Mouse (Mus musculus): ENCODE data around the gene Alg9. TPM values are rescaled to one million over a fixed set of nuclear protein-coding genes. Genes with fewer than 3 reads are reported as not detected.
"Not testable (repeated sequence)": the region's sequence is repeated elsewhere in the genome, so short reads cannot be mapped to it uniquely, and the experiment has no call there.

Gene Alg9
- total and polyA plus RNA-seq, 2 experiments, result 14.7 to 16.0 TPM

DNA sequence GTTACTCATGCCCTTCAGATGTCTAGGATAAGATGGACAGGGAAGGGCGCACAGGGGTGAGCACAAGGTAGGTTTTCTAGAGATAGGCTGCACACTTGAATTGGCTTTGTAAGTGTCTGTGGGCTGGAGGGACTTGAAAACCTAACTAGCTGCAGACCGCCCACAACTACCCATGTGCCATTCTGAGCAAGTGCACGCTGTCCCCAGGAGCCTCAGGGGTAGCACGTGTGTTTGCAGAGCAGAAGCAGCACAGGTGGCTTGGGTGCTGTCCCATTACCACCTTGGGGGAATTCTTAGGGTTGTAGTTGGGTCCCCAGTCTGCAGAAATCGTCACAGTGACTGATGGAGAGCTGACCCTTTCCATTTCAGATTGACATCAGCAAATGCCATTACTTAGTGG is 47.4 kb downstream of the Alg9 start:
- TF ChIP-seq CTCF (IDR thresholded peaks at IDR 0.05; ENCODE audit: low read depth, low read length) (no peak), POLR2A (IDR thresholded peaks at IDR 0.05; ENCODE audit: extremely low read depth, insufficient read depth, low read length) (no peak)
- Histone ChIP-seq H3K27me3 (ENCODE audit: control insufficient read depth, insufficient read depth, low read length) (no peaks in the 10 kb centered on the region), H3K4me1 (ENCODE audit: control insufficient read depth, insufficient read depth, low read length) (no peaks in the 10 kb centered on the region), H3K36me3 (ENCODE audit: control insufficient read depth, insufficient read depth, low read length) (peaks cover 4% of the 10 kb centered on the region), H3K27ac (replicated peaks; ENCODE audit: insufficient read depth, low read depth, low read length) (no peak overlapping the region), H3K79me2 (ENCODE audit: control insufficient read depth, insufficient read depth, low read length) (no peaks in the 10 kb centered on the region), H3K4me3 (ENCODE audit: insufficient read depth, low read depth, low read length) (no peak overlapping the region), H3K9ac (ENCODE audit: low read depth, low read length) (no peak overlapping the region)
- WGBS, result 97% methylated on average over 5 of the region's 5 CpGs
- no peak for DNase-seq (ENCODE audit: extremely low read depth, low read depth, low spot score)

DNA sequence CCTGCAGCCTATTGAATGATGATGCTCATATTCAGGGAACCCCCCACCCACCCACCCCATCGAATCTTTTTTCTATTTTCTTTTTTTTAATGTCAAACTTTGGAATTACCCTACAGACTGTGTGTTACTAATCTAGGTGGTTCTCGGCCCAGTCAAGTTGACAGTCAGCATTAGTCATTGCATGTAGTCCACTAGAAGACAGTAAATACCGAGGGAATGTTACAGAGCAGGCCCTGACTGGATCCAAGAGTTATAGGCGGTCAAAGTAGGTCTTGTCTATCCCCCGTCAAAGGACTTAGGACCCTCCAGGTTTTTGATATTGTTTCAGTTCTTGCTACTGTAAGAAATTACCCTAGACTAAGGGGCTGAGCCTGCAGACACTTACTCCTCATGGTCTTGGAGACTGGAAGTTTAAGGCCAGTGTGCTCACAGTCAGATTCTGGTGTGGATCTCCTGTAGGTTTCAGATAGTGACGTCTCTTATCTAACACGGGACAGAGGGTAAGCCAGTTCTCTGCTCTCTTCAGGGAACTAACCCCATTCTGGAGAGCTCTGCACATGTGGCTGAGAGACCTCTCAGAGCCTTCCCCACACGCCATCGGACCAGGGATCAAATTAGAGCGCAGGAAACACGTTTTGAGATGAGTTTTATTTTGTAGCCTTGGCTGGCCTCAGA is 49.1 kb downstream of the Alg9 start:
- H3K4me3 ChIP-seq (ENCODE audit: insufficient read depth, low read depth, low read length), result no peak overlapping the region
- TF ChIP-seq CTCF (IDR thresholded peaks at IDR 0.05; ENCODE audit: low read depth, low read length), result no peak
- no peak for TF ChIP-seq POLR2A (IDR thresholded peaks at IDR 0.05; ENCODE audit: extremely low read depth, insufficient read depth, low read length)
- H3K27me3 ChIP-seq (ENCODE audit: control insufficient read depth, insufficient read depth, low read length), result no peaks in the 10 kb centered on the region
- no peak overlapping the region for H3K27ac ChIP-seq (replicated peaks; ENCODE audit: insufficient read depth, low read depth, low read length)
- DNase-seq (ENCODE audit: extremely low read depth, low read depth, low spot score), result no peak
- no peaks in the 10 kb centered on the region for H3K79me2 ChIP-seq (ENCODE audit: control insufficient read depth, insufficient read depth, low read length)
- no peaks in the 10 kb centered on the region for H3K4me1 ChIP-seq (ENCODE audit: control insufficient read depth, insufficient read depth, low read length)
- no peak overlapping the region for H3K9ac ChIP-seq (ENCODE audit: low read depth, low read length)
- H3K36me3 ChIP-seq (ENCODE audit: control insufficient read depth, insufficient read depth, low read length), result peaks cover 4% of the 10 kb centered on the region
- WGBS, result 87% methylated on average over 11 of the region's 11 CpGs

DNA sequence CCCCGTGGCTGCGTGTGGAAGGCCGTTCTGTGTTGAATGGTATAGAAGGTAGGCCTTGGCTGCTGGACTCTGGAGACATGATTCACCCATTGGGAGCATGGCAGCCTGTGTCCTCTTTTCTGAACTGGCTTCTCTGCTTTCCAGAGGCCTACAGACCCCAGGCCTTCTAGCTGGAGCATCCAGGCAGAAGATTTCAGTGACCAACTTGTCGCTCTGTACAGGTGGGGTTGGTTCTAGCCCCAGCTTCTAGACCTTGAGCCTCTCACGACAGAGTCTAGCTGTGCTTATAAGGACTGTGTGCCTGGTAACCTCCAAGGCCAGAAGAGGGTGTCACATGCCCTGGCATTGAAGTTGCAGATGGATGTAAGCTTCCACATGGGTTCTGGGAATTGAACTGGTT is 56.7 kb downstream of the Alg9 start:
- no peak for DNase-seq (ENCODE audit: extremely low read depth, low read depth, low spot score)
- no peaks in the 10 kb centered on the region; the same call in 1 of the 2 replicates for H3K79me2 ChIP-seq (ENCODE audit: control insufficient read depth, insufficient read depth, low read length)
- H3K36me3 ChIP-seq (ENCODE audit: control insufficient read depth, insufficient read depth, low read length), result no peaks in the 10 kb centered on the region
- H3K4me3 ChIP-seq (ENCODE audit: insufficient read depth, low read depth, low read length), result no peak overlapping the region
- peaks cover 15% of the 10 kb centered on the region for H3K4me1 ChIP-seq (ENCODE audit: control insufficient read depth, insufficient read depth, low read length)
- TF ChIP-seq POLR2A (IDR thresholded peaks at IDR 0.05; ENCODE audit: extremely low read depth, insufficient read depth, low read length) (no peak), CTCF (IDR thresholded peaks at IDR 0.05; ENCODE audit: low read depth, low read length) (no peak)
- no peaks in the 10 kb centered on the region for H3K27me3 ChIP-seq (ENCODE audit: control insufficient read depth, insufficient read depth, low read length)
- WGBS, result 91% methylated on average over 5 of the region's 5 CpGs
- H3K9ac ChIP-seq (ENCODE audit: low read depth, low read length), result no peak overlapping the region
- no peak overlapping the region for H3K27ac ChIP-seq (replicated peaks; ENCODE audit: insufficient read depth, low read depth, low read length)

DNA sequence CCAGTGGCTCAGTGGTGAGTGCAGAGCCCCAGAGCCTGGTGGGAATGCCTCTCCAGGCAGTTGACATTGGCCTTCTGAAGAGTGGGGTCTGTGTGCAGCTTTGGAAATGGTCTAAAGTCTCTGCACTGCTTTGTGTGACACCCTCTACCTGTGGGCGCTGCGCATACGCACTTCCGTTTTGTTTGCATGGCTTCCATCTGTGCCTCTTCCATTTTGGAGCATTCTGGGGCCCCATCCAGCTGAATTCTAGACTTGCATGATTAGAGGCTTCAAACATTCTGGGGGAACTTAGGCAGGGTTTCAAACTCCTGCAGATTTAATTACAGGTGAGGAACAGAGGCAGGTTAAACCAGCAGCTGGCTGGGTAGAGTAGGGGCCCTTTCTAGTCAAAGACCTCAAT is 57.3 kb downstream of the Alg9 start:
- WGBS, result 98% methylated on average over 4 of the region's 4 CpGs
- DNase-seq (ENCODE audit: extremely low read depth, low read depth, low spot score), result no peak
- peaks cover 15% of the 10 kb centered on the region for H3K4me1 ChIP-seq (ENCODE audit: control insufficient read depth, insufficient read depth, low read length)
- H3K27me3 ChIP-seq (ENCODE audit: control insufficient read depth, insufficient read depth, low read length), result no peaks in the 10 kb centered on the region
- H3K9ac ChIP-seq (ENCODE audit: low read depth, low read length), result no peak overlapping the region
- H3K4me3 ChIP-seq (ENCODE audit: insufficient read depth, low read depth, low read length), result no peak overlapping the region
- H3K27ac ChIP-seq (replicated peaks; ENCODE audit: insufficient read depth, low read depth, low read length), result no peak overlapping the region
- H3K79me2 ChIP-seq (ENCODE audit: control insufficient read depth, insufficient read depth, low read length), result no peaks in the 10 kb centered on the region; the same call in 1 of the 2 replicates
- no peaks in the 10 kb centered on the region for H3K36me3 ChIP-seq (ENCODE audit: control insufficient read depth, insufficient read depth, low read length)
- TF ChIP-seq CTCF (IDR thresholded peaks at IDR 0.05; ENCODE audit: low read depth, low read length) (no peak), POLR2A (IDR thresholded peaks at IDR 0.05; ENCODE audit: extremely low read depth, insufficient read depth, low read length) (no peak)

DNA sequence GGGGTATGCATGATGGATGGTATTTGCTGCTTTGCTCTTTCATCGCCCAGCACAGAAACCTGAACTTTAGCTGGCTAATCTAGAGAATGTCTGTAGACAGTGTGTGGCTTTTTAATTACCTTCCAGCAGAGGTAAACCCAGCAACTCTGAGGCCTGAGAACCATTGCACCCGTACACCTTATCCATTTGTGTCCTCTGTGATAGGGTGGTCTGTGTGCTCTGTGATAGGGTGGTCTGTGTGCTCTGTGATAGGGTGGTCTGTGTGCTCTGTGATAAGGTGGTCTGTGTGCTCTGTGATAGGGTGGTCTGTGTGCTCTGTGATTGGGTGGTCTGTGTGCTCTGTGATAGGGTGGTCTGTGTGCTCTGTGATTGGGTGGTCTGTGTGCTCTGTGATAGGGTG is 57.8 kb downstream of the Alg9 start:
- H3K4me1 ChIP-seq (ENCODE audit: control insufficient read depth, insufficient read depth, low read length), result peaks cover 15% of the 10 kb centered on the region
- H3K4me3 ChIP-seq (ENCODE audit: insufficient read depth, low read depth, low read length); H3K27me3 ChIP-seq (ENCODE audit: control insufficient read depth, insufficient read depth, low read length); H3K79me2 ChIP-seq (ENCODE audit: control insufficient read depth, insufficient read depth, low read length); H3K27ac ChIP-seq (replicated peaks; ENCODE audit: insufficient read depth, low read depth, low read length); H3K9ac ChIP-seq (ENCODE audit: low read depth, low read length); H3K36me3 ChIP-seq (ENCODE audit: control insufficient read depth, insufficient read depth, low read length); DNase-seq (ENCODE audit: extremely low read depth, low read depth, low spot score): not testable (repeated sequence)
- WGBS, result 98% methylated on average over 2 of the region's 2 CpGs

DNA sequence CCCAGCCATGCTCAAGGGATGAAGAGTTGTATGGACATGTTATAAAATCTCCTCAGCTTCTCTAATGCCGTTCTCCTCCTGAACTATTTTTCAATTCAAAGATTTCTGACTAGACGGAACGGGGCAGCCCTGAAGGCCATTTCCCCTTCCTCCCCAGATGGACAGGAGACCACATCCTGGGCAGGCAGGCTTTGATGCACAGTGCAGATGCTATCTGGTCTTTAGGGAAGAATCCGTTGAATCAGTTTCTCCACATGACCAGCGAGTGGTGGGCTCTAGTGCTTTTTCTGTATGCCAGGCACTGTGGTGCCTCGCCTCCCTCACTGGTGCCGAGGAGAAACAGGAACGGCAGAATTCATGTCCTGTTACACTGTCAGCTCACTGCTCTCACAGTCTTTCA is 59.0 kb downstream of the Alg9 start:
- no peak for TF ChIP-seq CTCF (IDR thresholded peaks at IDR 0.05; ENCODE audit: low read depth, low read length)
- no peak for TF ChIP-seq POLR2A (IDR thresholded peaks at IDR 0.05; ENCODE audit: extremely low read depth, insufficient read depth, low read length)
- H3K79me2 ChIP-seq (ENCODE audit: control insufficient read depth, insufficient read depth, low read length), result no peaks in the 10 kb centered on the region; the same call in 1 of the 2 replicates
- H3K36me3 ChIP-seq (ENCODE audit: control insufficient read depth, insufficient read depth, low read length), result no peaks in the 10 kb centered on the region
- H3K4me3 ChIP-seq (ENCODE audit: insufficient read depth, low read depth, low read length), result no peak overlapping the region
- no peak for DNase-seq (ENCODE audit: extremely low read depth, low read depth, low spot score)
- WGBS, result 79% methylated on average over 8 of the region's 8 CpGs
- peaks cover 15% of the 10 kb centered on the region for H3K4me1 ChIP-seq (ENCODE audit: control insufficient read depth, insufficient read depth, low read length)
- H3K27me3 ChIP-seq (ENCODE audit: control insufficient read depth, insufficient read depth, low read length), result no peaks in the 10 kb centered on the region
- no peak overlapping the region for H3K27ac ChIP-seq (replicated peaks; ENCODE audit: insufficient read depth, low read depth, low read length)
- no peak overlapping the region for H3K9ac ChIP-seq (ENCODE audit: low read depth, low read length)

All from liver, adult 2 months (tissue).